Mouse (Mus musculus): ENCODE data around the gene Col25a1.

DNA sequence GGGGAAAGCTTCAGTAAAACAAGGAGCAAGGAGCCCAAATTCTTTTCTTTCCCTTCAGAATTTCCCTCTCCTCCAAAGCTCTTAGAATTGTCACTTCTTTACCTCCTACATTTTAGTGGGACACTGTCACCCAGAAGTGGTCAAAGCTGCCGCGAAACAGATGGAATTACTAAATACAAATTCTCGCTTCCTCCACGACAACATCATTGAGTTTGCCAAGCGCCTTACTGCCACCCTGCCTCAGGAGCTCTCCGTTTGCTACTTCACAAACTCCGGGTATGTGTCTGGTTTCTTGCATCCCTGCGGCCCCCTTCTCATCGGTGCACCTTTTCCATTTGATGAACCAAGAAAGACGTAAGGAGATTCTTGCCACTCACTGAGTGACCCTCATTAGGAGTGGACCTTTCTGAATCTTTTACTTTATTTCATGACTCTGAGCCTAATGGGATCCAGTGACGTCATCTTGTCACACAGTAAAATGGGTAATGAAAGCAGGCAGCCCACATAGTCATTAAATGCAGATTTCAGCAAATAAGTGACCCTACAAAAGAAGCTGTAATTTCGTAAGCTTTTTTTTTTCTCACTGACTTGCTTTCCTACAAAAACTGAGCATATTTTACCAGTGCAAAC is 489.3 kb downstream of the Col25a1 start:
- TF ChIP-seq CTCF (IDR thresholded peaks at IDR 0.05; ENCODE audit: extremely low read depth, insufficient read length, insufficient replicate concordance, low read depth, low read length) (no peak), POLR2A (IDR thresholded peaks at IDR 0.05; ENCODE audit: low read depth, low read length) (no peak)
